Mouse (Mus musculus) intestine, embryonic 14.5 days (tissue): Measurements from ENCODE around the gene Kxd1. TPM values are rescaled to one million over a fixed set of nuclear protein-coding genes. Genes with fewer than 3 reads are reported as not detected.

ENCODE experiments used
- ATAC-seq: fragments of 200-750 bp; cut with Nextera tagmentation; replicated peaks from 2 replicates; pipeline ENCODE4 v1.8.0; 2017; ENCODE audit warnings: low read depth, moderate number of reproducible peaks, moderate TSS enrichment, moderate library complexity; ENCODE audit not compliant: low FRiP score, low TSS enrichment
- DNase-seq: peaks from one replicate; pipeline ENCODE4 v3.0.0-alpha.2; 2018; ENCODE audit warnings: low spot score
- H3K27ac ChIP-seq: fragments of 300-500 bp; sonication (generic); 2 replicates; pipeline ENCODE4 v1.5.1; 2014; ENCODE audit warnings: low read depth, mild to moderate bottlenecking, control low read depth
- H3K27me3 ChIP-seq: fragments of 300-500 bp; sonication (generic); replicated peaks from 2 replicates; pipeline ENCODE4 v1.6.1; 2014; ENCODE audit warnings: low read length, control low read depth; ENCODE audit not compliant: control insufficient read depth, insufficient read depth
- H3K36me3 ChIP-seq: fragments of 300-500 bp; sonication (generic); 2 replicates; pipeline ENCODE4 v1.6.1; 2014; ENCODE audit warnings: low read length, control low read depth; ENCODE audit not compliant: control insufficient read depth, insufficient read depth
- H3K4me1 ChIP-seq: fragments of 300-500 bp; sonication (generic); replicated peaks from 2 replicates; pipeline ENCODE4 v1.6.1; 2014; ENCODE audit warnings: low read length, control low read depth, mixed read lengths; ENCODE audit not compliant: control insufficient read depth, insufficient read depth
- H3K4me2 ChIP-seq: fragments of 300-500 bp; sonication (generic); 2 replicates; pipeline ENCODE4 v1.6.1; 2014; ENCODE audit warnings: low read length
- H3K4me3 ChIP-seq: fragments of 300-500 bp; sonication (generic); 2 replicates; pipeline ENCODE4 v1.5.1; 2014; ENCODE audit warnings: low read depth, low read length, control low read depth, mixed read lengths
- H3K9ac ChIP-seq: fragments of 300-500 bp; sonication (generic); 2 replicates; pipeline ENCODE4 v1.6.1; 2014; ENCODE audit warnings: mild to moderate bottlenecking, low read length
- H3K9me3 ChIP-seq: fragments of 300-500 bp; sonication (generic); 2 replicates; pipeline ENCODE4 v1.6.1; 2016; ENCODE audit warnings: low read length, control low read depth; ENCODE audit not compliant: control insufficient read depth
- WGBS: fragments of 180-500 bp; shearing (Covaris S2); extraction: QIAGEN DNeasy Blood & Tissue Kit; methylation state at CpG from one replicate; pipeline ENCODE4 v1.1.7; 2014; 5-methylcytosine and 5-hydroxymethylcytosine counted together
- polyA plus RNA-seq: library from polyadenylated mRNA; unstranded; fragments of >200 nt; fragmentation: Nextera tagmentation; extraction: Ambion mirVana; gene quantifications from 2 replicates; pipeline ENCODE4 v1.2.1, GENCODE M21; 2014

Kxd1 gene
- polyA plus RNA-seq, 1 experiment from 2014 or later = 77.6 TPM

DNA sequence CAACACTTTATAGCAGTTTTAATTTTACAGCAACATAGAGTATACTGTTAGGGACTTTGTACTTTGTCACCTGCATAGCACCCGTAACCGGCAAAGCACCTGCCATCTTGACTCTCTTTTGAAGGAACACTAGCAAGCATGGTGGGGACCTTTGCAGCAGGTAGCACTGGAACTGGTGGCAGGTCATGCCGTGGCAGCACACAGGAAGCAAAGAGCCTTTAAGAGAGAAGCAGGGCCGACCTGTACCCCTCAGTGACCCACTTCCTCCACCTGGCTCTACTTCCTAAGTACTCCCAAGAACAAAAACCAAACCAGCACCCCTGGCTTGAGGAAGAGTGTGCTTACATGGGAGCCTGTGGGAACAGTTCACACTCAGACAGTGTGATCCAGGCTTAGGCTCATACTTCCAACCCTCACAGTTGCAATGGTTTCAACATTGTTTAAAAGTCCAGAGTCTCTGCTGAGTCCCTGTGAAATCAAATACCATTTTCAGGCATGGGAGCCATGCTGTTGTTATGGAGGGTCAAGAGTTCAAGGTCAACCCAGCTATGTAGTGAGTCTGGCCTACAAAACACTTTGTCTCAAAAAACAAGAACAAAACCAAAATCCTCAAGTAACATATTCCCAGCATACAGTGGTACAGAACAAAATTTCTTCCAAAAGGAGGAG lies 27.5 kb upstream of the Kxd1 start:
- H3K36me3 ChIP-seq = no peaks in the 10 kb centered on the region
- 93% methylated on average over 4 of the region's 4 CpGs for WGBS
- no peak overlapping the region for H3K27ac ChIP-seq
- no peak overlapping the region for H3K9ac ChIP-seq
- H3K9me3 ChIP-seq = no peaks in the 10 kb centered on the region
- peaks cover 18% of the 10 kb centered on the region for H3K4me1 ChIP-seq
- no peaks in the 10 kb centered on the region for H3K27me3 ChIP-seq
- ATAC-seq (no peak), DNase-seq (no peak)
- no peak overlapping the region for H3K4me2 ChIP-seq
- no peak overlapping the region for H3K4me3 ChIP-seq

DNA sequence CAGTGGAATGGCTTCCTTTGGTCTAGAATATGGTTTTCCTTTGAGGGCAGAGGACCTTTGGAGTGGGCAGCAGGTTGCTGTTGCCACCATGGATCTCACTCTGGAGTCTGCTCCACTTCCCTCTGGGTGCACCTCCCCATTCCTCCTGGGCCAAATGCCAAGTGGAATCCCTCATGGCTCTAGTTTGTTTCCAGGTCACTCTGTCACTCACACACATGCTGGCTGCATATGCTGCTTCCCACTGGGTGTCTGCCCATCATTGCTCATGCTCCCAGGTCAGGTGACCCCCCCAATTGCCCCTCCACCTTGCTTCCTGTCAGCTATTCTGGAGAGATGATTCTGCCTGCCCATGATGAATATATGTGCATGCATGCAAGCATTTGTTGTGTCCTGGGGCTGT lies 26.0 kb upstream of the Kxd1 start:
- Histone ChIP-seq H3K9me3 (no peaks in the 10 kb centered on the region), H3K4me3 (no peak overlapping the region), H3K27ac (peak overlapping the region; percentile 48; the same call in 1 of the 2 replicates), H3K4me1 (peaks cover 18% of the 10 kb centered on the region), H3K27me3 (no peaks in the 10 kb centered on the region), H3K36me3 (no peaks in the 10 kb centered on the region), H3K4me2 (no peak overlapping the region), H3K9ac (no peak overlapping the region)
- DNase-seq (no peak), ATAC-seq (no peak)

DNA sequence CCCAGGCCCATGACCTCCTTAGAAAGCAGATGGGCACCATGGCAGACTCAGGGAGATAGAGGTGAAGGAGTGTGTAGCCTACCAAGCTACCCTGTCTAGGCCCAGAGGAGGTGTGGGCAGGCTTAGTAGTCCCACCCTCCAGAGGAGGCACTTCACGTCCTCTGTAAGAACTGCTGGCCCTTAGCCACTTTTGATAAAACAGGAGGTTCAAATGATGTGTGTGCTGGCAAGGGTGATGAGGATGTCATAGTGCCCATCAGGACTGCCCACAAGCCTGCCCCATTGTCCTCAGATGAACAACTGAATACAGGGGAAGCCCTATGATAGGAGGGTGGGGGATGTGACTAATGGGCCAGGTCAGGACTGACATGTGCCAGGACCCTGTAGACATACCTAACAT lies 25.1 kb upstream of the Kxd1 start:
- DNase-seq (no peak), ATAC-seq (no peak)
- Histone ChIP-seq H3K4me2 (no peak overlapping the region), H3K4me1 (peaks cover 18% of the 10 kb centered on the region), H3K27me3 (no peaks in the 10 kb centered on the region), H3K27ac (no peak overlapping the region), H3K9me3 (no peaks in the 10 kb centered on the region), H3K4me3 (no peak overlapping the region), H3K9ac (no peak overlapping the region), H3K36me3 (no peaks in the 10 kb centered on the region)
- 53% methylated on average over 1 of the region's 1 CpGs for WGBS

DNA sequence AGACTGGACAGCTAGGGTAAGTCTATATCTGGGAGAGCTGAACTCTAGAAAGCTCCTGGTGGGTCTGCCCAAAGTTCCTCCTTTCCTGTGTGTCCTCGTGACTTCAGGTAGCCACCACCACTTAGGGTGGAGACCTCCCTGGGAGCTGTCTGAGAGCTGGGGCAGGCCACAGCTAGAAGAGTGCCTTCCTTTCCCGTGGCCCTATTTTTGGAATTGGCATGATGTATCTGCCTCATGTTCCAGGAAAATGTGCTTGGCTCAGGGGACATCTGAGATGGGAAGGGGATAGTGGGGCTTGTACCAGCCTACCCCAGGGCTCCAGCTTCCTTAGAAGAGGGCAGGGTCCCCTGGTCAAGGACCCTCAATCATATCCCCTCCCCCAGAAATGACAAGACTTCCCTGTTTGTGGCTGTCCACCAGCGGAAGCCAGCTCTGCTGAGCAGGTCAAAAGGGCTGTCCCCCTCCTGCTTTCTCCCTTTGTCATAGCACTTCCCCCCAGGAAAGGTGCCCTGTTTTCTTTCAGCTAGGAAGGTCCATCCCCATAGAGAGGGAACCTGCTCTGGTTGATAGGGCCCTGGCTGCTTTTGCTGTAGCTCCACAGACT lies 23.9 kb upstream of the Kxd1 start:
- DNase-seq (no peak), ATAC-seq (no peak)
- Histone ChIP-seq H3K4me2 (no peak overlapping the region), H3K4me3 (no peak overlapping the region), H3K36me3 (no peaks in the 10 kb centered on the region), H3K9me3 (no peaks in the 10 kb centered on the region), H3K27ac (no peak overlapping the region), H3K27me3 (no peaks in the 10 kb centered on the region), H3K4me1 (peaks cover 18% of the 10 kb centered on the region), H3K9ac (no peak overlapping the region)
- 61% methylated on average over 3 of the region's 3 CpGs for WGBS

DNA sequence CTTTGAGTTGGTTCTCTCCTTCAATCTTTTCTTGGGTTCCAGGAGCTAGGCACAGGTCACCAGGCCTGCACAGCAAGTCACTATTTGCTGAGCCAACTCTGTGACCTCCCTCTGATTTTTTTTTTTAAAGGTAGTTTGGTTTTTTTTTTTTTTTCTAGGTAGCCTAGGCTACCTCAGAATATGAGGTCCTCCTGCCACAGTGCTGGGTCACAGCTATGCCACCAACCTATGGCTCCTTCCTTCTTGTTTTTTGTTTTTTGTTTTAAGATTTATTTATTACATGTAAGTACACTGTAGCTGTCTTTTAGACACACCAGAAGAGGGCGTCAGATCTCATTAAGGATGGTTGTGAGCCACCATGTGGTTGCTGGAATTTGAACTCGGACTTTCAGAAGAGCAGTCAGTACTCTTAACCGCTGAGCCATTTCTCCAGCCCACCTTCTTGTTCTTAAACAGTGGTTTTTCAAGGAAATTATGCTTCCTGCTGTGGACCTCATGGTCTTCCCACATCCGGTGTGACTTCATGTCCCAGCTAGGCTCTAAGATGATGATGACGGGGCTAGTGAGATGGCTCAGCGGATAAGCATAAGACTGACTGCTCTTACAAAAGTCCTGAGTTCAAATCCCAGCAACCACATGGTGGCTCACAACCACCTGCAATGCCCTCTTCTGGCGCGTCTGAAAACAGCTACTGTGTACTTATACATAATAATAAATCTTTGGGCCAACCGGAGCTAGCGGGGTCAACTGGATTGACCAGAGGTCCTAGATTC lies 21.8 kb upstream of the Kxd1 start:
- Histone ChIP-seq H3K9ac (no peak overlapping the region), H3K27me3 (no peaks in the 10 kb centered on the region), H3K4me1 (peaks cover 18% of the 10 kb centered on the region), H3K36me3 (no peaks in the 10 kb centered on the region), H3K27ac (no peak overlapping the region), H3K4me3 (no peak overlapping the region), H3K9me3 (no peaks in the 10 kb centered on the region), H3K4me2 (no peak overlapping the region)
- ATAC-seq (no peak), DNase-seq (no peak)
- 92% methylated on average over 10 of the region's 10 CpGs for WGBS

DNA sequence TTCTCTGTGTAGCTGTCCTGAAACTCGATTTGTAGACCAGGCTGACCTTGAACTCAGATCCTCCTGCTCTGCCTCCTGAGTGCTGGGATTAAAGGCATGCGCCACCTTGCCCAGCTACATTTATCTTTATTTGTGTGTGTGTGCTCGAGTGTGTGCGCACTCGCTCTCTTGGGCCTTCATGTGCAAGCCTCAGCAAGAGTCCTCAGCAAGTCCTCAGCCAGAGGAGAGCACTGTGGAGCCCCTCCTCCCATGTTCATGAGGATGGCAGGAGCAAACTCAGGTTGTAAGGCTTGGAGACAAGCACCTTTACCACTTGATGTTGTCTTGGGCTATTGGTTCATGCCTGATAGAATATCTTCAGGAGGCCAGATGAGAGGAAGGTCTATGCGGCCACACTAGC lies 20.0 kb upstream of the Kxd1 start:
- H3K9ac ChIP-seq = no peak overlapping the region
- WGBS = 89% methylated on average over 6 of the region's 6 CpGs
- H3K36me3 ChIP-seq = no peaks in the 10 kb centered on the region
- ATAC-seq = no peak
- no peaks in the 10 kb centered on the region for H3K9me3 ChIP-seq
- DNase-seq = no peak
- H3K4me1 ChIP-seq = peaks cover 13% of the 10 kb centered on the region
- H3K4me2 ChIP-seq = no peak overlapping the region
- H3K27me3 ChIP-seq = no peaks in the 10 kb centered on the region
- no peak overlapping the region for H3K4me3 ChIP-seq
- no peak overlapping the region for H3K27ac ChIP-seq

DNA sequence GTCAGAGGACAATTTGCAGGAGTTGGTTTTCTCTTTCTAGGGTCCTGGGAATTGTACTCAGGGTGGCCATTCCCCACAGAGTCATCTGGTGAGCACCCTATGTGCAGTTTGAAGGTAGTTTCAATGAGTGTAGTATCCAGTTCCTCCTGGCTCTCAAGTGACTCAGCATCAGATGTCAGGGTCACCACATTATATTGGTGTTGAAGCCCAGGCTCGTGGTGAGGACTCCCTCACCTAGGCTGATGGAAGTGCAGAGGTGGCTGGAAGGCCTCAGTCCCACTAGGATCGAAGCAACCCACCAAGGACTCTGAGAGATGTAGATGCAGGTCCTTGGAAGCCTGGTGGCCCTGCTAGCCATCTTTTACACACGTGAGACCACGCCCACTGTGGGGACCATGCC lies 18.7 kb upstream of the Kxd1 start:
- Histone ChIP-seq H3K4me2 (no peak overlapping the region), H3K4me3 (no peak overlapping the region), H3K27me3 (no peaks in the 10 kb centered on the region), H3K36me3 (no peaks in the 10 kb centered on the region), H3K9me3 (no peaks in the 10 kb centered on the region), H3K27ac (no peak overlapping the region), H3K4me1 (peaks cover 12% of the 10 kb centered on the region), H3K9ac (no peak overlapping the region)
- ATAC-seq = no peak
- 83% methylated on average over 4 of the region's 4 CpGs for WGBS
- DNase-seq = no peak

DNA sequence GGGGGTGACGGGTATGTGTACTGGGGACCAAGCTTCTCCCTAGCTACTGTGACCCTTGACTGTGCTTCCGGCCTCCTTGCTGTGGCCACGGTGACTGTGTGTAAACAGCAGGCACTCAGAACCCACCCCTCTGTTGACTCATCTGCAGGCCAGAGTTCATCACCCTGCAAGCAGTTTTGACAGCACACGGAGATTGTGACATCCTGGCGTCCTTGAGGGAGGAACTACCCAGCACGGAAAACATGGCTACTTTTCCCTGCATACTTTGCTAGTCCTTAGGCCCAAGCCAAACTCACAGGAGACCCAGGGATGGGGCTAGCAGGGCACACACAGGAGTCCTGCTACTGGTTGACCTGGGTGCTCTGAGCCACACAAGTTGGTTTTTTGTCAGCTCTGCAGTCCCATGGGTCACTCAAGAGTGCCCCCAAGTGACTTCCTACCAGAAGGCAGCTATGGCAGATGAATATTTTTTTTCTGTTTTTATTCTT lies 16.5 kb upstream of the Kxd1 start:
- H3K9ac ChIP-seq = no peak overlapping the region
- H3K27ac ChIP-seq = no peak overlapping the region
- 53% methylated on average over 6 of the region's 6 CpGs for WGBS
- no peak overlapping the region for H3K4me3 ChIP-seq
- H3K36me3 ChIP-seq = no peaks in the 10 kb centered on the region
- H3K4me1 ChIP-seq = peaks cover 26% of the 10 kb centered on the region
- H3K27me3 ChIP-seq = no peaks in the 10 kb centered on the region
- H3K4me2 ChIP-seq = no peak overlapping the region
- ATAC-seq (no peak), DNase-seq (no peak)
- no peaks in the 10 kb centered on the region for H3K9me3 ChIP-seq
